Mouse (Mus musculus) C2C12 (cell line): ENCODE results near the gene Itih2.

Experiments used
- CTCF ChIP-seq: IDR thresholded peaks from one replicate; pipeline ENCODE4 v1.5.1; 2011; ENCODE audit not compliant: control insufficient read depth, insufficient read depth, insufficient read length
- MAX ChIP-seq: IDR thresholded peaks from one replicate; pipeline ENCODE4 v1.6.1; 2011; ENCODE audit warnings: mild to moderate bottlenecking, control low read depth
- MYOG ChIP-seq: IDR thresholded peaks from one replicate; pipeline ENCODE4 v1.6.1; 2011; ENCODE audit not compliant: control insufficient read depth, insufficient read length; ENCODE audit errors: extremely low read depth
- USF1 ChIP-seq: IDR thresholded peaks from one replicate; pipeline ENCODE4 v1.6.1; 2011; ENCODE audit warnings: low read depth, mild to moderate bottlenecking, control low read depth, moderate library complexity

- TF ChIP-seq CTCF (no peak), MAX (no peak), USF1 (no peak), MYOG (no peak)
These were observed 56.7 kb downstream of the Itih2 start for GRCm38 (mm10) chr2:10074470-10074869.
